Mouse (Mus musculus) kidney, embryonic 16.5 days (tissue): ENCODE measurements around the gene Capn2. TPM values are rescaled to one million over a fixed set of nuclear protein-coding genes. Genes with fewer than 3 reads are reported as not detected.
A peak's percentile ranks its signal among the peaks of the same experiment; 100 is the strongest.

Experiments used
- ATAC-seq: fragments of 200-750 bp; cut with Nextera tagmentation; 2 replicates; pipeline ENCODE4 v1.8.0; 2017; ENCODE audit warnings: moderate TSS enrichment; ENCODE audit not compliant: low FRiP score, low TSS enrichment
- H3K27ac ChIP-seq: fragments of 300-500 bp; sonication (generic); 2 replicates; pipeline ENCODE4 v1.5.1; 2014; ENCODE audit warnings: low read length
- H3K27me3 ChIP-seq: fragments of 300-500 bp; sonication (generic); 2 replicates; pipeline ENCODE4 v1.6.1; 2014; ENCODE audit warnings: low read length, control low read depth, mixed read lengths; ENCODE audit not compliant: insufficient read depth
- H3K36me3 ChIP-seq: fragments of 300-500 bp; sonication (generic); 2 replicates; pipeline ENCODE4 v1.6.1; 2014; ENCODE audit warnings: low read length, control low read depth, mixed read lengths; ENCODE audit not compliant: insufficient read depth
- H3K4me1 ChIP-seq: fragments of 300-500 bp; sonication (generic); 2 replicates; pipeline ENCODE4 v1.6.1; 2014; ENCODE audit warnings: low read length, control low read depth, mixed read lengths; ENCODE audit not compliant: insufficient read depth
- H3K4me2 ChIP-seq: fragments of 300-500 bp; sonication (generic); replicated peaks from 2 replicates; pipeline ENCODE4 v1.6.1; 2014; ENCODE audit warnings: low read depth, low read length
- H3K4me3 ChIP-seq: fragments of 300-500 bp; sonication (generic); 2 replicates; pipeline ENCODE4 v1.5.1; 2014; ENCODE audit warnings: mild to moderate bottlenecking, low read length
- H3K9ac ChIP-seq: fragments of 300-500 bp; sonication (generic); replicated peaks from 2 replicates; pipeline ENCODE4 v1.6.1; 2014; ENCODE audit warnings: low read length
- H3K9me3 ChIP-seq: fragments of 300-500 bp; sonication (generic); 2 replicates; pipeline ENCODE4 v1.6.1; 2016; ENCODE audit warnings: low read length, control low read depth
- WGBS: fragments of 180-500 bp; shearing (Covaris S2); extraction: QIAGEN DNeasy Blood & Tissue Kit; methylation state at CpG from one replicate; pipeline ENCODE4 v1.1.7; 2014; 5-methylcytosine and 5-hydroxymethylcytosine counted together
- polyA plus RNA-seq: library from polyadenylated mRNA; unstranded; fragments of >200 nt; fragmentation: Nextera tagmentation; extraction: Ambion mirVana; gene quantifications from 2 replicates; pipeline ENCODE4 v1.2.1, GENCODE M21; 2015

Capn2 gene
- polyA plus RNA-seq, 1 experiment from 2014 or later = 142 TPM

- Histone ChIP-seq H3K4me2 (no peak overlapping the region), H3K27me3 (no peaks in the 10 kb centered on the region), H3K9ac (no peak overlapping the region), H3K4me1 (peaks cover 20% of the 10 kb centered on the region), H3K27ac (no peak overlapping the region), H3K36me3 (peaks cover 32% of the 10 kb centered on the region), H3K4me3 (no peak overlapping the region), H3K9me3 (no peaks in the 10 kb centered on the region)
- no peak for ATAC-seq
- whole genome bisulfite sequencing = 71% methylated on average over 3 of the region's 3 CpGs
Observed at GRCm38 (mm10) chr1:182429826-182430225, 87.6 kb downstream of the Capn2 start.

GRCm38 (mm10) chr1:182427426-182427825, 90.0 kb downstream of the Capn2 start:
- peaks cover 20% of the 10 kb centered on the region for H3K4me1 ChIP-seq
- no peak overlapping the region for H3K27ac ChIP-seq
- ATAC-seq = no peak
- no peak overlapping the region for H3K4me2 ChIP-seq
- no peak overlapping the region for H3K9ac ChIP-seq
- WGBS = 50% methylated on average over 1 of the region's 1 CpGs
- H3K36me3 ChIP-seq = peaks cover 25% of the 10 kb centered on the region
- H3K9me3 ChIP-seq = no peaks in the 10 kb centered on the region
- no peak overlapping the region for H3K4me3 ChIP-seq
- H3K27me3 ChIP-seq = no peaks in the 10 kb centered on the region

DNA sequence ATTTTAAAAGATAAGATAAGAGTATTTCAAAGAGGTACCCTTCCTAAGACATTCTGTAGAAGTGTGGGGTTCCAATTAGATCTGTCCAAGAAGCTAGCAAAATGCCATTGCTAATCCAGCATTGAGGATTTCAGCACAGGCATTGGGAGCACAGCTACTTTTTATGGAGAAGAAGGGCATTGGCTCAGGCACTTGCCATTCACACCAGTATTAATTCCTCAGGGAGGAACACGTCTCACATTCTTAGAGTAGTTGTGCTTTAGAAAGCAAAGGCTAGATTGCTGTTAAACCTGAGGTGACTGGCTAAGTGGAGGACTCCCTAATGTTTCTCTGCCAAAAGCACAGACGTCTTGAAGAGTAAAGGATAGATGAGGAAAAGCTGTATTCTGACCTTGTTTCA, 91.0 kb downstream of the Capn2 start:
- Histone ChIP-seq H3K4me3 (no peak overlapping the region), H3K9ac (no peak overlapping the region), H3K4me2 (no peak overlapping the region), H3K36me3 (peaks cover 15% of the 10 kb centered on the region; the same call in 1 of the 2 replicates), H3K9me3 (no peaks in the 10 kb centered on the region), H3K27ac (peak overlapping the region; percentile 26; the same call in 1 of the 2 replicates), H3K27me3 (no peaks in the 10 kb centered on the region), H3K4me1 (peaks cover 20% of the 10 kb centered on the region)
- no peak for ATAC-seq
- 44% methylated on average over 2 of the region's 2 CpGs for WGBS

DNA sequence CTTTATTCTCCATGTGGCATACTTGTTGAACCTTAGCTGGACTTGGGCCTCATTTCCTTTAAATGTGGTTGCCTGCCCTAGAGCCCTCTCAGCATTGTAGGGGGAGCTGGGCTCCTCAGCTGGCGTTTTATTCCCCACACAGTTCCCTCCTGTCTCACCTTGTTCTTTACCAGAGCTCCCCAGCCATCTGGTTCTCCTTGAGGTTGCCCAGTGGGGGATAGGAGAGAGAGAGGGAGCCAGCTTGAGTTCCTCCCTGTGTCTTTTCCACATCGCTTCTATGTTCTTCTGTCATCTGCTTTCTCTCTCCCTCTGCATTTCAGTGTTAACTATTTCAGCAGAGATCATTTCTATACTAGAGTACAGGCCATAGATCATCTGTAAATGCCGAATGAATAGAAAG, 92.2 kb downstream of the Capn2 start:
- 79% methylated on average over 3 of the region's 3 CpGs for WGBS
- Histone ChIP-seq H3K36me3 (peaks cover 9% of the 10 kb centered on the region; the same call in 1 of the 2 replicates), H3K4me1 (peaks cover 20% of the 10 kb centered on the region), H3K9me3 (no peaks in the 10 kb centered on the region), H3K4me2 (no peak overlapping the region), H3K27ac (no peak overlapping the region), H3K27me3 (no peaks in the 10 kb centered on the region), H3K4me3 (no peak overlapping the region), H3K9ac (no peak overlapping the region)
- no peak for ATAC-seq

- no peaks in the 10 kb centered on the region for H3K27me3 ChIP-seq
- WGBS = 65% methylated on average over 2 of the region's 2 CpGs
- no peak for ATAC-seq
Observed at GRCm38 (mm10) chr1:182424274-182424673, 93.1 kb downstream of the Capn2 start.

DNA sequence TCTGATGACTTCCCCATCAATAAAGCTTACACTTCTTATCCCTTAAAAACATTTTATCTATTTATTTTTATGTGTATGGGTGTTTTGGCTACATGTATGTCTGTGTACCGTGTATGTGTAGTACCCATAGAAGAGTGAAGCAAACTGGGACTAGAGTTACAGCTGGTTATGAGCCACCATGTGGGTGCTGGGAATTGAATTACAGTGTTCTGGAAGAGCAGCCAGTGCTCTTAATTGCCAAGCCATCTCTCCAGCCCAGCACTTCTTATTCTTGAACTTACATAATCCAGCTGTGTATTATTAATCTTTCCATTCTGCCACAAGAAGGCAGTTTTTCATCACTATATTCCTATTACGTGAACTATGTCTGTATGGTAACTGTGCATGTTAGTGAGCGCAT, 97.9 kb downstream of the Capn2 start:
- Histone ChIP-seq H3K27ac (no peak overlapping the region), H3K27me3 (no peaks in the 10 kb centered on the region), H3K4me1 (peaks cover 3% of the 10 kb centered on the region; the same call in 1 of the 2 replicates), H3K4me3 (no peak overlapping the region), H3K9ac (no peak overlapping the region), H3K4me2 (no peak overlapping the region), H3K36me3 (no peaks in the 10 kb centered on the region), H3K9me3 (no peaks in the 10 kb centered on the region)
- 62% methylated on average over 3 of the region's 3 CpGs for WGBS
- ATAC-seq = no peak

More at GRCm38 (mm10) chr1:182424274-182424673, 93.1 kb downstream of the Capn2 start:
- Histone ChIP-seq H3K36me3 (0 out of 2 replicates have a peak, but pooled peaks cover 4% of the 10 kb centered on the region), H3K4me3 (no peak overlapping the region), H3K4me2 (no peak overlapping the region), H3K27ac (no peak overlapping the region), H3K9ac (no peak overlapping the region), H3K9me3 (no peaks in the 10 kb centered on the region), H3K4me1 (peaks cover 23% of the 10 kb centered on the region)

Other genes starting within 250 kb of the Capn2 start
- gene Degs1, start 234.8 kb downstream of the Capn2 start, polyA plus RNA-seq = 131 and 134 TPM in 2 replicates
- gene Fbxo28, start 176.0 kb downstream of the Capn2 start, polyA plus RNA-seq = 18.0 and 18.3 TPM in 2 replicates
- gene Trp53bp2, start 108.4 kb downstream of the Capn2 start, polyA plus RNA-seq = 26.2 and 30.0 TPM in 2 replicates
- not detected in 2 replicates for gene Capn8, start 47.4 kb upstream of the Capn2 start, polyA plus RNA-seq
- not detected in 2 replicates for gene Ccdc185, start 231.6 kb upstream of the Capn2 start, polyA plus RNA-seq
- gene Susd4, start 246.3 kb upstream of the Capn2 start, polyA plus RNA-seq = 25.7 and 26.4 TPM in 2 replicates